Mouse (Mus musculus) granulocyte monocyte progenitor cell, adult 5-6 weeks (primary cell): ENCODE measurements around the gene Lrch1. TPM values are rescaled to one million over a fixed set of nuclear protein-coding genes. Genes with fewer than 3 reads are reported as not detected.

ENCODE experiments used
- ATAC-seq: replicated peaks from 2 replicates; pipeline ENCODE4 v1.8.0; 2016; ENCODE audit warnings: mild to moderate bottlenecking, moderate TSS enrichment, inconsistent platforms; ENCODE audit not compliant: poor library complexity, severe bottlenecking
- total RNA-seq, 2 experiments: library from RNA; stranded (forward) in 1 of 2; stranded (reverse) in 1 of 2; fragments of 200-712, 200-1000 nt in 1 of 2; fragments of >200 nt in 1 of 2; fragmentation: Nextera tagmentation in 1 of 2; gene quantifications; 2 replicates each; pipeline ENCODE4 v1.2.3; 2014 to 2017

Lrch1 gene
- total RNA-seq, 2 experiments from 2014 or later = 11.3 to 12.4 TPM

DNA sequence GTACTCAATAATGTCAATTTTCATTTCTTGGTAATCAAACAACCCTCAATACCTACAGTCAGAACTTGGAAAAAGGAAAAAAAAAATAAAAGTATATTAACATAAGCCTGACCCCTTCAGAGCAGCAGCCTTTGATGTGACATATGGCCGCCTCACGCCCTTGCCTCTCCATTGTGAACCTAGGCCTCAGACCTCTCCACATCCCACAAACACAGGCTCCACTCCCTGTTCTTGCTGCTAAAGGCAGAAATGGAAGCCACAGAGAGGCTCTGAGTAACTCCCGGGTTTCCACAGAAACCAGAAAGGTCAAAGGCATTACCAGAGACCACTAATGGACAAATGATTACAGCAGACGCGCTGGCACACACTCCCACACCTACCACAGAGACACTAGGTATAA lies 116.6 kb downstream of the Lrch1 start:
- ATAC-seq = no peak

DNA sequence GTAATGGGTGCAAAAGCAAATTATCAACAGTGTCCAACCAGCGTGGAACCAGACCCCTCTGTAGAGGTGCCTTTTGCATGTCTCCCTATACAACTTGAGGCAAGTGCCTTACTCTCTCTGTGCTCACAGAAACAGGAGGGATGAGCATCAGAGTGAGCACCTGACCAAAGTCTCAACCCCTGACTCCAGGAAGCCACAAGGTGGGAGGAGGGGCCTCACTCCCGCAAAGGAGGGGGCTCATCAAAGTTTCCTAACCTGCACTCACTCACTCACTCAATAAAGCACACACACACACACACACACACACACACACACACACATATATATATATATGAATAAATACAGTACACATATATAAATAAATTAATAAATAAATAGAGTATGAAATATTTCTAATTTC lies 117.1 kb downstream of the Lrch1 start:
- ATAC-seq = no peak

DNA sequence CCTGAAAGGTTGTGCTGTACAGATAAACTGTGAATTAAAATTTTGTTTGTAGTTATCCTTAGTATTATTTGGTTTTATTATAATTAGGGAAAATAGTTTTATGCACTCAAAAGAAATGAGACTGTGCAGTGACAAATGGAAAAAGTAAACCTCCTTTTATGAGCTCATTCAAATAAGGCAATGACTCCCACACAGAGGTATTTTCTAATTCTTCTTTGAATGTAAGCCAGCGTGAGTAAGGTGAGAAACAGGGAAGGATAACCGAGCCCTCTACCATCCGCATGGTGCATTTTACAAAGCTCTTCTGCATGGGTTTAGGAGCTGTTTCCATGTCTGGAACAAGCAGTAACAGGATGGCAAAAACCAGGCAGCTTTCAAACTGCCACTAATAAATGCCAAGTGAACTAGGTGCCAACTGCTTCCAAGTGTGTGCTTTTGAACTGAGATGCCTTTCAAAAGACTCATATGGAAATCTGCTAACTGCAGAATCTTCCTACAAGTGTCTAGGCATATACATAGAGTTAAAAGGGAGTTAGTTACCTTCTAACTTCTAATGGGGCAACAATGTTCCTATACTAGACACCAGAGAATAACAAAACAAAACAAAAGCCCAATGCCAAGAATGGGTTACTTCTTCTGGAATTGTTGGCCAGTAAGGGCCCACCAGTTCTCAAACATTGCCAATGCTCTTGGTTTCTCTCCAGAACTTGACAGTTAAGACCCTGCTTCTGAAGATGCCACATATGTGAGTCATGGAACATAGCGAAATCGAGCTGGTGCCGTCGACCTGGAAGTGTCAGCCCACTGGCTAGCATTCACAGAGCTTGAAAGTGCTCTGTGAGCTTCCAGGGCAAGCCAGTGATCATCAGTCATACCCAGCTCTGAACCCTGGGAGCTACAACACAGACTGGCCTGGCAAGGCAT lies 124.7 kb downstream of the Lrch1 start:
- no peak for ATAC-seq

DNA sequence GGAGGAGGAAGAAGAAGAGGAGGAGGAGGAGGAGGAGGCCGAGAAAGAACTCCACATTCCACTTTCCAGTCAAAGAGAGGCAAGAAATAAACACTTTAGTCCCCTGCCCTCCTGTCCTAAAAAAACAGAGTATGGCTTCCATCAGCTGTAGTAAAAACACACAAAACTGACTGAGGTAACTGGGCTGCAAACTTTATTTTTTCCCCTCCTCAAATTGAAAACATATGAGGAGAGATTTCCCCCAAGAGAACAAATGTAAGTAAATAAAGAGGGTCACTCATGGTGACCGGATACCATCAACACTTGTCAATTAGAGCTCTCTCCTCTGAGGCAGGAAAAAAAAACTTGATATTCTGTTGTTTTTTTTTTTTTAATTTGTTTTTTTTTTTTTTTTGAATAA lies 125.6 kb downstream of the Lrch1 start:
- no peak for ATAC-seq

DNA sequence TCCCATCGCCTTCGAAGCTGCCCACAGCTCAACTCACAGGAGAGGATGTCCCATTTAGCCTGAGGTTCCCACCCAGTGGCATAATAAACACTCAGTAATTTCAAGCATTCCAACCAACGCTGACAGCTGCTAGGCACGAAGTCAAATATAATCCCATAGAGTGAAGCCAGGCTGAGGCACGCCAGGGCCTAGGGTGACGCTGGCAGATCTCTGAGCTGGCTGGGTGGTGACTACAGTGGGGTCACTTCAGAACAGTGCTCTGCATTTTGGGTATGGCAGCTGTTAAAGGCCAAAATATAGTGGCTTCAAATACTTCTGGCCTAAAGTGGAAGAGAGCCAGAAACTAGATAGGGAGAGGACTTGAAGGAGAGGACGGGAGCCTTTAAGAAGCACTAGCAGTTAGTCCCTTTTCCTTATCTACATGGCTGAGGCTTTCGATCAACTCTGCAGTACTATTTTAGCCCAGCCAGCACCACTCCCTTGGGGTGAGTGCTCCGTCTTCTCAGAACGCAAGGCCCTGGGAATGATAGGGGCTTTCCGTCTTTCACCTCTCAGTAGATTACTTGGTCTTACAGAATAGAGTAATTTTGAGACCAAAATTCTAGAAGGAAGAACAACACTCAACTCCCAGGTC lies 127.4 kb downstream of the Lrch1 start:
- ATAC-seq = no peak

DNA sequence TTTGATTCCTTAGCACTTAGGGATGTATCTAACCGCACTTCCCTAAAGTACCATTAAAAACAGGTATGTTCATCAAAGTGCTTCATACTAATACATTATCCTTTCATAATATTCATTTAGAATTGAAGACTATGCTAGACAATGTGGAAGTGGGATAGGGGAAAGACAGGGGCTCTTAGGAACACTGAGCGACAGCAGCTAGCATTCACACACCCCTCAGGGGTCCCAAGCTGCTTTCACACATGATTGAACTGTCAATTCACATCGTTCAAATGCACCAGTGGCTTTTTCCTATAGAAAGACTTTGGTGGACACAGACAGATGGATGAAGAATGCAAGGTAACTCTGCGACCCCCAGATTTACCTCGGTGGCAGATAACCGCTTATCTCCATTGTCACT lies 131.0 kb downstream of the Lrch1 start:
- no peak for ATAC-seq

DNA sequence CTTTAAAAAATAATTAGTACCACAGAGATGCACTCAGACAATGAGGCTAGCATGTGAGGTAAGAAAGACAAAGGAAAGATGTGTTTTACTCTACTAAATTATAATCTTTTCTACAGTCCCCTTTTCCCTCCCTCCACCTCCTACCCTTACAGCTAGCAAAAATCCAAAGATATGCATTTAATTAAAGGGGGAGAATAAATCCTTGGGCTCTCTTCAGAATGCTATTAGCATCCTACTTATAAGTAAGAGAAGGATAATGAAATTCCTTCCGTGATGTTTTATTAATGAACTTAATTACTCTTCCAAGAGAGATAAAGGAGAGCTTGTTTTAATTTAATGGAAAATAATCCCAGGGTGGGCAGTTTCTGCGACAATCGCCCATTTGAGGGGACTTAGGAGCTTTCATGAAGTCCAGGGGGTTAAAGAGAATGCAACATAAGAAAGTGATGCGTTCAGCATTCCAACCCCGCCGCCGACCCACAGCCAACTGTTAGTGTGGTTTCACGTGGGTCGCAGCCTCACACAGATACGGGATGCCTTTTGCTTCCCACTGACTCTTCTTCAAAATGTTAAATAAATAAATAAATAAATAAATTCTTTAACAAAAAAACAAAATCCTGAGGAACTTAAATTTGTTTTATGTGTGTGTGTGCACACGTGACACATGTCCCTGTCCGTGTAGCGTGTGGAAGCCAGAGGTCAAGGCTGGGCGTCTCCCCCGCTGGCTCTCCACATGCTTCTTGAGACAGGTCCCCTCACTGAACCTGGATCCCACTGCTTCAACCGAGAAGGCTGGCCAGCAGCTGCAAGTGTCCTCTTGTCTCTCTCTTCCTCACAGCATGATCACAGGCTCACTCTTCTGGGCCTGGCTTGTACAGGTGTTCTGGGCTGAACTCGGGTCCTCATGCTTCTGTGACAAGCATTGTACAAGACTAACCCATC lies 132.6 kb downstream of the Lrch1 start:
- no peak for ATAC-seq

DNA sequence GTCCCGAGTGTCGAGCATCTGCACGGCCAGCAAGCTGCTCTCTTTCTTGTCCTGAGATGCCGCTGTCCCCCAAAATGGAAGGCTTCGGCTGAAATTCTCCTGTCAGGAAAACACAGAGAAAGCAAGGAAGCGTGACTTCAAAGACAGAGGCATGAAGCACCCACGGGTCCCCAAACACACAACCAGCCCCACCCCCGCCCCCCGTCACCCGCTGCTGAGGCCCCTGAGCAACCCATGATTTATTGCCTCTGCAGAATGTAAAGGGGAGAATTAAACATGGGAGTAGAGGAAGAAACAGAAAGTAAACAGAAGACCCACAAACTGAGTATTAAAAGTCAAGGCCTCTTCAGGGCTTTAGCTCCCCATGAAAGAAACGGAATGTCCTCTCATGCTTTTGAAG lies 136.1 kb downstream of the Lrch1 start:
- no peak for ATAC-seq

DNA sequence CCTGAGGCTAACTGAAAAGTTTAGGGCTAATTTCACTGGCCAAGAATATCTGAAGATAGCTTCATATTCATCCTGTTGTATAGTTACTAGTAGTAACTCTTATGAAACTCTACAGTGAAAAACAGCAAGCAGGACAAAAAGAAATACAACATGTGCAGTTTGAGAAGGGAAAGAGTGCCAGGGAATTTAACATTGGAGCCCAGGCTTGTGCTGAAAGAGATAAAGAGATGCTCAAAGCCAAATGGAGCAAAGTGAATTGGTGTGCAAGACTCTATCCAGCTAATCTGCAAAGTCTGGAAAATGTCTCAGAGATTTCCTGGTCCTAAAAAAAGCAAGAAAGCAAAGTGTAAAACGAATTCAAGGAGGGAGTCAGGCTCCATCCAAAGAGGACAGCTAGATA lies 145.7 kb downstream of the Lrch1 start:
- no peak for ATAC-seq

DNA sequence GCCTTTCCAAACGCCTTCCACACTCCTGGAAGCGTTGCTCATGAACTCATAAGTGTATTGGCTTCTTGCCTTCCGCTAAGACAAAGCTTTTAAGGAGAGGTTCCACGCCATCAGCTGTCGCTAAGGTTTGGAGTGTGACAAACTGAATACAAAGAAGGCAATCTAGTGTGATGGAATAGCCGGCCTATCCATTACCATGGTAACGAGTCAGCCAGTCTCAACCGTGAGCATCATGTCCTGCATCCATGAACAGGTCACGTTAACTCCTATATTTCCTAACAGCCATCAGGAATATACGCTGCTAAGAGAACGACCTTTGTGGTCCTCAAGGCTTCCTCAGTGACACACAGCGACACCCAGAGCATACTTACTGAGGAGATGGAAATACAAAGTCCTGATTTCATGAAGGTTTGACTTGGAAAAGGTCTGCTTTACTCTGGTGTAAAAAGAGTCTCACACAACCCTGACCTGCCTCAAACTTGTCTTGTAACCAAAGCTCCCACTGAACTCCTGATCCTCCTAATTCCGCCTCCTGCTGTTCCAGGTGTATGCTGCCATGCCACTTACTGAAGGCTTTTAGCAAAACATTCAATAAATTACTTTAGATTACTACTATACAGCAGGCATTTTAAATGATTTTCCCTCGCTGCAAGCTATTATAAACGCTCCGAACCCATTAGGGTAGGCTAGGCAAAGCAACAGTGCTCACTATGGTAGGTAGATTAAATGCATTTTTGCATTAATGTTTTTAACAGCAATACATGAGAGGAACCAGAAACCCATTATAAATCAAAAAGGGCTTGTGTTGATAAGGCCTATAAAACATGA lies 149.4 kb downstream of the Lrch1 start:
- ATAC-seq = no peak

DNA sequence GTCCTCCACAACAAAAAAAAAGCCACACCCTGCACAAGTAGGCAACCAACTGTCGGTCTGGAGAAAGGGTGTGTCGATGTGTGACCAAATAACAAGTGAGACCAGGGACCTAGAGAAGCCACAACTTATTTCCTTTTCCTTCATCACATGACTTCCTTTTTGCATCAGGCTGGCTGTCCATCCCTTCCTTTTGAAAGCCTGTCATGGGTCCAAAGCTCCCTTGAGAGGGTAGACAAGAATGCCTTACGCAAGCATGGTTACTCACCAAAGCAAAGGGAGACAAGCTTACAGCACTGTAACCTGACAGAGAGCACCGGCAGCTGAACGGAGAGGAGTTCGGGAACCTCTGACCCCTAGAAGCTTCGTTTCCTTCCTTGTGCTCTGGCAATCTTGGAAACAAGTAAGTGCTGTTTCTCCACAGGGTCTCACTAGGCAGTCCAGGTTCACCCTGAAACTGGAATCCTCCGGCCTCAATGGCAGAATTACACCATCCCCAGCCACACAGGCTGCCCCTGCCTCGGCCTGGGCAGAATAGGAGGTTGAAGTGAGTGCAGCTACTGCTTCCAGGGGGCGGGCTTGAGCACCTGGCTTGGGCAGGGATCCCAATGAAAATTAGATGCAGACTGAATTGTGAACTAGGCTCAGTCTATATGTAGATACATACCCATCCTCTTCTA lies 150.2 kb downstream of the Lrch1 start:
- peak; percentile 96 for ATAC-seq

DNA sequence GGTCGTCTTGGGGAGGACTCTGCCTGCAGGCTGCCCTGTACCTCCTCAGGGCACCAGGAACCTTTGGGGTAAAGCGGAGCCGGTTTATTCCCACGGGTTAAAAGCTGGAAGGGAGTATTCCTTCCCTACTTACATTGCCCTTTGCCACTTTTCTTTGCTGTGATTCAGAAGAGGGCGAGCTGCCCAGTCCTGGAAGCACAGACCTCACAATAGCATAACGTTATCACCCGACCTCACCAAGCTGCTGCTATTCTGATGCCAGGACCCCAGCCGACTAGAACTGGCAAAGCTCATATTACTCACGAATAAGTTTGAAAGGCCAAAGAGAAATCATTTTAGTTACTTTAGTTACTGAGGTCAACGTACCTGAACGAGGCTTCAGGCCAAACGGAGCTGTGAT lies 152.7 kb downstream of the Lrch1 start:
- no peak for ATAC-seq

DNA sequence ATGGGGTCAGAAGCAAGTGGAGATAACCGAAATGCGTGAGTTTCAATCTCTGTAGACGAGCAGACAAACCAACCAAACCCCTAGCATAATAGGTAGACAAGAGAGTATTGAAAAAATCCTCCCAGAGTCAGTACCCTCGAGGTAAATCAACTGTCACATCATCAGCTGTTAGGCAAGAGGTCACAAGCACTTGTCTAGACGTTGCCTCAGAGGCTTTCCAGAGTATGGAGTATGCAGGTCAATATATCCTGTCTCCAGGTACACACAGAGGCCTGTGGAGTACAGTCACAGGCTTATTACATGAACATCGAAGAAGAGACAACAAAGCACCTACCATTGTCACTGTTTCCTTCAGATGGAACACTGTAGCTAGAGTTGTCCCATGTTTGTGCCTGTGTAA lies 154.9 kb downstream of the Lrch1 start:
- ATAC-seq = no peak

DNA sequence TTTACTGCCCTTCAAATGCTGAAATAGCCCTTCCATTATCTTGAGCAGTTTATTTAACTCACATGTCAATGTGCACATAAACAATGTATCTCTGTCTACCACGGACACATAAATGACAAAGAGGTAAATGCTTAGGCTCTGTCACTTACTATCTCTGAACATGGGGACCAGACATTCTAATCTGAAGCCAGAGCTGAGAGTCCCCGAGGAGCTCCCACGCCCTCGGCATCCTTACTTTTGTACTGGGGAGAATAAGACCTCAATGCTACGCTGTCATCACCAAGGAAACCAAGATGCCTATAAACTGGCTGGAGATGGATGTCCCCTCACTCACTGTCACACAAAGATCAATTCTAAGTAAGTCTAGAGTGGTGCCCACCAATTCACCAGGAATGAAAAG lies 157.1 kb downstream of the Lrch1 start:
- ATAC-seq = no peak

DNA sequence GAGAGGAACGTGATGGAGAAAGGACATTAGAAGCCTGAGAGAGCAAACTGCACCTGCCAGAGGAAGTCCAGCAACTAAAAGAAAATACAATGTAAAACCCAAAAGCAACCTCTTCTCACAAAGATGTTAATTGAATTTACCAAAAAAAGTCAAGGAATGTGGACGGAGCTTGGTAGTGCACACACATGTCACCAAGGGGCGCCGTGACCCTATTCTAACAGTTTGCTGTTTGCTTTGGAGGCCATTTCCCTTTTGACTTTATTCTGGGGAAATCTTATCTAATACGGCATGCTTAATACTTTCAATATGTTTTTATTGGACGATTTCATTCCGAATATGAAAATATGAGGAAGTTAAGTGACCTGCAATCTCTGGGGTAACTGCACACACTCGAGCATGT lies 158.9 kb downstream of the Lrch1 start:
- ATAC-seq = no peak

DNA sequence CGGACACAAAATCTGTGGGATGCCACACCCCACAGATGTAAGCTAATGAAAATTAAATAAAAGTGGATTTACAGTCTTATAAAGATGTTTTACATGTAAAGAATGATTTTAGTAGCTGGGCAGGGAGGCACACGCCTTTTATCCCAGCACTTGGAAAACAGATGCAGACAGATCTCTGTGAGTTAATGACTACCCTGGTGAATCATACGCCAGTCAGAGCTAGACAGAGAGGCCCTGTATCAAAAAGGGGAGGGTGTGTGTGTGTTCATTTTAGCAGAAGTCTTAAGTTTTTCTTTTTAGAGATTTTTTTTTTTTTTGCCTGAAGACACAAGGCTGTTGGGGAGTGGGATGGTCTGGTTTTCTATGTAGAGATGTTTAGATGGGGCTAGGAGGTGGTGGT lies 160.0 kb downstream of the Lrch1 start:
- ATAC-seq = no peak

DNA sequence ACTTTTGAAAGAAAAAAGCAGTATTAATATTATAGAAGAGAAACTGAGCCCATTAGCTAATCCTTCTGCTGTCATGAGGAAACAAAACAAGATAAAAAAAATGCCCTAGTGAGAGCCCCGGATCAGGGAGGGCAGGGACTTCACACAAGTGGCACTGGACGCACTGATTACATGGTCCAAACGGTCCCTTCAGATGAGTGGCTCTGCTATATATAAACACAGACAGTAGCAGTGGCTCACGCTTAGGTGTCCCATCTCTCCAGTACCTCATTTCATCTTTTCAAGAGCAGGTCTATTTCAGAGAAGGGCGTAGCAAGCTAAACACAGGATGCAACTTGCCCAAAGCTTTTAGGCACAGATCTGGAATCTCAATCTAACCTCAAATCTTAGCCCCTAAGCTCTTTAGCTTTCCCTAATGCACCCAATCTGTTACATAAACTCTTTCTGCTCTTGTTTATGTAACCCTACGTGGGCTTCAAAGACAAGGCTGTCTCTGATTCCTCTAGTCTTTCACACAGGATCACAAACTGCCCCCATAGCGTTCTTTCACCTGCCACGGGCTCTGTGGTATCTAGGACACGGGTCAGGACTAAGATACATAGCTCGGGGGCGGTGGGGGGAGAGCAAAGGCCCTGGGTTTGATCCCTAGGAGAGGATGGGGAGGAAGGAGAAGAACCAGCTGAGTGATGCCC lies 163.3 kb downstream of the Lrch1 start:
- ATAC-seq = no peak

DNA sequence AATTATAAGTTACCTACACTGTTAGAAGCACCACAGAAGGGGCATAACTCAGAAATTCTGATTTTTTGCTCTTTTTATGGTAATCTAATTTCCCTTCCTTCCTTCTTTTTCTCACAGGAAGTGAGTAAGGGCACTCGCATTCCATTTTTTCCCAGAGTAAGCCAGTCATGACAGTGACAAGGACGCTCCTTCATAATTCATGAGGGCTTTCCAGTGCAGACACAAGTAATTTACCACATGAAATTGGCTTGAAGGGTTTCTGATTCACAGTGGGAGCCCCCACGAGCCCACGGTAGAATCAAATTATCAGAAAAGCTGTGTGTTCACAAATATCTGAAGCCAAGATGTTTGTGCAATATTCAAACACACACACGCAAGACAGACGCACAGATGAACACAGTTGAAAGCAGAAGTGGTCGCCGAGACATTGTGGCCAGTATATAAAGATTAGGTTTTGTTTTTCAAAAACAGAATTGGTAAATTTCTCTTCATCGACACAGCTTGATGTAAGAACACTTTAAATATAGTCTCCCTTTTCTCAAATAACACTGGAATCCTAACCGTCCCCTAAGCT lies 173.5 kb downstream of the Lrch1 start:
- ATAC-seq = peak; percentile 97

DNA sequence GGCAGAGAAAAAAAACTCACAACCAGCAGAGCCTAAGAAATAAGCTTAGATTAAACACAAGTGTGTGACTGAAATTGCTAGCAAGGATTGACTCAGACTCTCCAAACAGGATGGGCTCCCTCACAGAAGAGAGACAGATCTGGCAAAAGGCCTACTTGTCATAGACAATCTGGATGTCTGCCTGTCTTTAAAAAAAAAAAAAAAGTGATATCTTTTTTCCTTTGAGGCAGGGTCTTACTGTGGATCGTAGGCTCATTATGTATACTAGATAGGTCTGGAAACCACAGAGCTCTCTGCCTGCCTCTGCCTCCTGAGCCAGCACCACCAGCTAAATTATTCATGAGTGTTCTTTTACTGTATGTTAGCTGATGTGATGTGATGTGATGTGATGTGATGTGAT lies 179.8 kb downstream of the Lrch1 start:
- no peak for ATAC-seq
